Comparison of ENCODE assay signal across 8 mouse cellular contexts in genomic region chr9:50845081-50845480, GRCm38 (mm10). TPM values are rescaled to one million over a fixed set of nuclear protein-coding genes. Genes with fewer than 3 reads are reported as not detected.
DNase-seq lines count a peak whose midpoint lies in the region; ATAC-seq and TF ChIP-seq lines count a peak whose summit lies in the region.

Gene Ppp2r1b (plus strand): TSS chr9:50845301.

- TF ChIP-seq EP300 in liver, postnatal 0 days (IDR thresholded peaks at IDR 0.05; ENCODE audit: low read depth) = no peak

- no peaks in the 10 kb centered on the region; the same call in 1 of the 2 replicates for H3K4me1 ChIP-seq in hindbrain, embryonic 16.5 days (ENCODE audit: control insufficient read depth, insufficient read depth, low read depth, low read length)
- H3K4me1 ChIP-seq in liver, postnatal 0 days (ENCODE audit: insufficient read depth) = peaks cover 28% of the 10 kb centered on the region

- DNase-seq in adrenal gland, adult 18-20 months (ENCODE audit: low spot score in 2 of 2) = no peak
- no peak for DNase-seq in adrenal gland, adult (ENCODE audit: inconsistent age in 2 of 2, low spot score in 1 of 2)
- DNase-seq in urinary bladder, adult 2 months (ENCODE audit: low spot score) = no peak
- no peak for DNase-seq in urinary bladder, adult 18-20 months (ENCODE audit: low spot score in 2 of 2)
- DNase-seq in liver, postnatal 0 days = no peak
- DNase-seq in urinary bladder, postnatal 10 days (ENCODE audit: low spot score) = no peak
- DNase-seq in thymus, postnatal 10 days (ENCODE audit: low spot score in 2 of 2) = no peak

- H3K4me3 ChIP-seq in hindbrain, embryonic 16.5 days (ENCODE audit: low read length) = no peak within 1 kb of the TSS
- no peak within 1 kb of the TSS for H3K4me3 ChIP-seq in liver, postnatal 0 days (ENCODE audit: low read depth, low read length)

- WGBS in hindbrain, embryonic 16.5 days = 97% methylated on average over 3 of the region's 3 CpGs
- WGBS in liver, postnatal 0 days (ENCODE audit: insufficient replicate concordance) = 72% methylated on average over 3 of the region's 3 CpGs

- H3K9me3 ChIP-seq in hindbrain, embryonic 16.5 days (ENCODE audit: control insufficient read depth, low read length) = no peaks in the 10 kb centered on the region
- no peaks in the 10 kb centered on the region for H3K9me3 ChIP-seq in liver, postnatal 0 days (ENCODE audit: low read length)

- no peak for ATAC-seq in hindbrain, embryonic 16.5 days
- no peak for ATAC-seq in liver, postnatal 0 days

- H3K9ac ChIP-seq in hindbrain, embryonic 16.5 days (ENCODE audit: low read depth, low read length) = no peak within 1 kb of the TSS
- no peak within 1 kb of the TSS for H3K9ac ChIP-seq in liver, postnatal 0 days (replicated peaks)

- no peak within 1 kb of the TSS for H3K27ac ChIP-seq in hindbrain, embryonic 16.5 days (ENCODE audit: low read depth, low read length)
- no peak within 1 kb of the TSS for H3K27ac ChIP-seq in liver, postnatal 0 days (ENCODE audit: low read depth)

- no peak within 1 kb of the TSS for H3K4me2 ChIP-seq in hindbrain, embryonic 16.5 days (ENCODE audit: low read length)
- no peak within 1 kb of the TSS for H3K4me2 ChIP-seq in liver, postnatal 0 days (ENCODE audit: low read depth, low read length)

- no peaks in the 10 kb centered on the region; the same call in 1 of the 2 replicates for H3K36me3 ChIP-seq in hindbrain, embryonic 16.5 days (ENCODE audit: control insufficient read depth, insufficient read depth, low read length)
- peaks cover 5% of the 10 kb centered on the region for H3K36me3 ChIP-seq in liver, postnatal 0 days (replicated peaks; ENCODE audit: insufficient read depth, low read length)

- no peak for TF ChIP-seq CTCF in liver, postnatal 0 days (IDR thresholded peaks at IDR 0.05; ENCODE audit: low read depth)

- no peaks in the 10 kb centered on the region for H3K27me3 ChIP-seq in hindbrain, embryonic 16.5 days (replicated peaks; ENCODE audit: control insufficient read depth, insufficient read depth, low read length)
- no peaks in the 10 kb centered on the region for H3K27me3 ChIP-seq in liver, postnatal 0 days (ENCODE audit: insufficient read depth, low read length)

RNA-seq across cellular contexts. Expression of gene Ppp2r1b, which starts in this region (rescaled TPM):
- 10 to 100 TPM; 44.3 to 64.2 TPM for total RNA-seq in adrenal gland, adult 18-20 months (2021)
- 20.9 and 23.5 TPM in 2 replicates for polyA plus RNA-seq in urinary bladder, adult 2 months (2012; rRNA removed)
- polyA plus RNA-seq in hindbrain, embryonic 16.5 days (2015; fragmentation: Nextera tagmentation; extraction: Ambion mirVana) = 41.1 and 48.1 TPM in 2 replicates
- polyA plus RNA-seq in liver, postnatal 0 days (2015; fragmentation: Nextera tagmentation; extraction: Ambion mirVana) = 18.8 and 29.0 TPM in 2 replicates
